Mouse (Mus musculus): ENCODE results near the gene Atf7ip.
A peak's percentile ranks its signal among the peaks of the same experiment; 100 is the strongest.
"Not testable (repeated sequence)": the region's sequence is repeated elsewhere in the genome, so short reads cannot be mapped to it uniquely, and the experiment has no call there.

The Atf7ip gene

DNA sequence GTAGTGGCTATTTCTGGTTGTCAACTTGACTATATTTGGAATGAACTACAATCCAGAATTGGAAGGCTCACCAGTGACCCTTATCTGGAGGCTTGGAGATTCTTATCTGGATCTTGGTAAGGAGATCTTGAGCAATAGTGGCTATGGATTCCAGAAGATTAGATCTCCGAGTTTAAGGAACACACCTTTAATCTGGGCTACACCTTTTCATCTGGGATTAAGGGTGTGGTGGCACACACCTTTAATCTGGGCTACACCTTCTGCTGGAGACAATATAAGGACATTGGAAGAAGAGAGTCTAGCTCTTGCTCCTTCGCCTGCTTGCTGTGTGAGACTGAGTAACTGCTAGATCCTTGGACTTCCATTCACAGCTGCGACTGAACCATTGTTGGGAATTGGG is at the start of gene Atf7ip:
Gene Atf7ip, plus strand, starts transcription at position 301 of the 400 bp plus-strand sequence.
- not testable (repeated sequence) for DNase-seq (ENCODE audit: low read depth in 2 of 2, low spot score in 2 of 2)

DNA sequence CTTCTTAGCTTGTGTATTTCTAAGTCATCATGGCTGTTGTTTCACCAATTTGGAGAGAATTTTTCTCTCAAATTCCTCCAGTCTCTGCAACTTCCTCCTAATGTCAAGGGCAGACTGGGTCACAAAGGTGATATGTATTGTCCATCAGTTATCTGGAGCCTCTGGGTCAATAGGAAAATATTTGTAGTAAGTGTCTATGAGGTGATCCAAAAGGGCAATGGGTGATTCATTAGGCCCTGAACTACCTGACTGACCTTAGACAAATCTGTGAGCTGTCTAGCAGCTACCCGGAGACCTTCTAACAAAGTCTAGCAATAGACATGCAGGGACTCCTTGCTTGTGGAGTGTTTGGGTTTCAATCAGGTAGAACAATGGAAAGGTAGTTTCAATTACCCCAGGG is 49.7 kb upstream of the Atf7ip start:
- no peak for DNase-seq (ENCODE audit: low read depth in 2 of 2, low spot score in 2 of 2)

DNA sequence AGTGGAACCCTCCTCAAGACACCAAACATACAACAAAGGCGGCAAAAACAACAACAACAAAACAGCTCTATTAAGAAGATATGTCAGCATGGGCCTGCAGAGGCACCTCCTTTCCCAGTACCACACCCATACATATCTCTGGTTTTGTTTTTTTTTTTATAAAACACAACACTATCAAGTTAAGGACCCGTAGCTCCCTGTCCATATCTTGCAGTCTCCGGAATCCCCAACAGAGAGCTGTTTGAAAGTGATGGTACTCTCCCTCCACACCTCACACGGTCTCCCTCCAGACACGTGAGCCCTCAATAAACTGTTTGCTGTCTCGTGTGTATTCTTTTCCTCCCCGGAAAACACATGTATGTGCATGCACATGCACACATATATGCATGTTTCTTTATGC is 46.8 kb upstream of the Atf7ip start:
- no peak for DNase-seq (ENCODE audit: low read depth in 2 of 2, low spot score in 2 of 2)

DNA sequence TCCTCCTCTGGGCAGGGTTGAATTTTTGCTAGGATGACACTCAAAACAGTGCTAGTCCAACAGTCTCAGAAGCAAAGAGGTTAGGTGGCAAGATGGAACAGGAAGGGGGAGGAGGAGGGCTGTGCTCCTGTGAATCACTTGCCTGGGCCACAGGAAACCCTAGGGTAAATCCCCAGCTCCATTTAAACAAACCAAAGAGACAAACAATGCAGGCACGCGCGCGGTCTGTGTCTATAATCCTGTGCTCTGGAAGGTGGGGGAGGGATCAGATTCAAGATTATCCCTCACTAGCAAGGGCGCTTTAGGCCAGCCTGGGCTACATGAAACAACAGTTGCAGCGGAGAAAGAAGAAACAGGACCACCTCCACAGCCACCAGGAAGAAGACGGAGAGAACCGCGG is 42.5 kb upstream of the Atf7ip start:
- DNase-seq (ENCODE audit: low read depth in 2 of 2, low spot score in 2 of 2): peak; percentile 53 to 67

DNA sequence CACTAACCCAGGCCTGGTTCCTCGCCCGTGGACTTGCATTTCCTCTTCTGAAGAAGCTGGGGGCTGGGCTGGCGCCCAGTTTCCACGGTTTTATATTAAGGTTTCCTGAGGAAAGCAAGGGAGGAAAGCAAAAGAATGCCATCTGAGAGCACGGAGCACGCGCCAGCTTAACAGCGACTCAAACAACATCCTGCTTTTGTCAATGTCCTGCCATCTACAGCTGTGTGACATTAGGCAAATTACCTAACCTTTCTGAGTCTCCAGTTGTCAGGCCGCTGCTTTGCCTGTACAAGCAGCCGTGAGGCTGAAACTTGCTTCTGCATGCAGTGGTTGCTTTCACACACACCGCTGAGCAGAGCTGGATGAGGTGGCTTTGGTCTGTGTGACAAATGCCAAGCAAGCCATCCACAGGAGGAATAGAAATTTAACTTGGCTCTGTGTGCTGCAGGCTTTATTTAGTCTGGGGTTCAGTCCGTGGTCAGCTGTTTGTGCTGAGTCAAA is 41.8 kb upstream of the Atf7ip start:
- DNase-seq (ENCODE audit: low read depth in 2 of 2, low spot score in 2 of 2): peak in 1 of 2 experiments; percentile 33

DNA sequence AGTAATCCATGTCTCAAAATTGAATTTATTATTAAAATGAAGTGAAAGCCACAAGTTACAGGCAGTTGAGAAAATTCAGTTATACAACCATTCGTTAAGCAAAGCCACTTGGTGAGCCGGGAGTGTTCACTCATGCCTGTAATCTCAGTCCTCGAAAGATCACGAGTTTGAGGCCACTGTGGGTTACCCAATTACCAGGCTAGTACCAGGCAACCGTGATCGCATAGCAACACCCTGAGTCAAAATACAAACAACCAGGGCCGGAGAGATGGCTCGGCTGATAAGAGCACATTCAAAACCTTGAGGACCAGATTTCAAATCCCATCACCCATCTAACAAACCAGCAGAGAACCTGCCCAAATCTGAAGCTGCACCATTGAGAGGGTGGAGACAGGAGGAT is 40.9 kb upstream of the Atf7ip start:
- DNase-seq (ENCODE audit: low read depth in 2 of 2, low spot score in 2 of 2): peak in 1 of 2 experiments; percentile 9

DNA sequence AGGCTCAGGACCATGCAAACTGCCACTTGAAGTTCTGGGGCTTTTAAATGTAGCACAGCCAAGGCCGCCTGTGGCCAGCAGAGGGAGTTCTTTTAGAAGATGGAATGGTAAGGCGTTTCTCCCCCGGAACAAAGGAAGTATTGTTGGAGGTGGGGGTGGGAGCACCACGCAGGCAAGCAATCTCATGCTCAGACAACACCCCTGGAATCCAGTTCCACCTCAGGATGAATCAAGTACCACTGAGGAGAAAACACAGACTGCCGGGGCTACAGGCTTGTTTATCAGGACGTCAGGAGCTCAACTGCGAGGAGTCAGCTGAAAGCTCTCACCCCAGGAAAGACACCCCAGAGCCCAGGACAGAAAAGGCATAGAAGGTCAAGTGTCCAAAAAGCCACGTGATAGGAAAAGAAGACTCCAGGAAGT is 40.0 kb upstream of the Atf7ip start:
- DNase-seq (ENCODE audit: low read depth in 2 of 2, low spot score in 2 of 2): peak; percentile 37 to 59

DNA sequence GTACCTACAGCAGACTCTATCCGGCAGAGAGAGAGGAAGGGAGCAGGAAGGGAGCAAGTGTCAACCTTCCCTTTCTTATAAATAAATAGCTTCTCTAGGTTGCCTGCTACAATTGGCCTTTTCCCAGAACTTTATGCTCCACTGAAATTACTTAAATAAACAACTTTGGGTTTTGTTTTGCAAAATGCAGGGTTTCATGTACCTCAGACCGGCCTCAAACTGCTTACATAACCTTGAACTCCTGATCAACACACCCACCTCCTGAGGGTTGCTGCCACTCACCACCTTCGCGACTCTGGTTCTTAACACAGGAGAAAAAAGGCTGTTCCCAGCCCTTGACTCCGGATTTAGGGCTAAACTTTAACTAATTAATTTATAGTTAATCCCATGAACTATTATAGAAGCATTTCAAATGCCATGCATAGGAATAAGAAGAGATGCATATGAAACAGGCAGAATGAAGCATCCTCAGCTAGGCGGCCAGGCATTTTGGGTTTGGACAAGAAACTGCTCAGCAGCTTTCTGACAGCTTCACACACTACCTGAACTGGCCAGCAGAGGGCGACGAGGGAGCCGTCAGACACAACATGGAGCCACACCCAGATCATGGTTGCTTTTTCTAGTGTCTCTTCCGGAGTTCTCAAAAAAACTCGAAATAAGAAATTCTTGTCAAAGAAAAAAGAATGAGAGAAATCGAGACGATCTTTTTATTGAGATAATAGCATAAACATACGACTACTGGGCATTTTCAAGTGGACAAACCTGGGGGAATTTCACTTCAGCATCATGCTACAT is 38.8 kb upstream of the Atf7ip start:
- DNase-seq (ENCODE audit: low read depth in 2 of 2, low spot score in 2 of 2): peak; percentile 77 to 86

DNA sequence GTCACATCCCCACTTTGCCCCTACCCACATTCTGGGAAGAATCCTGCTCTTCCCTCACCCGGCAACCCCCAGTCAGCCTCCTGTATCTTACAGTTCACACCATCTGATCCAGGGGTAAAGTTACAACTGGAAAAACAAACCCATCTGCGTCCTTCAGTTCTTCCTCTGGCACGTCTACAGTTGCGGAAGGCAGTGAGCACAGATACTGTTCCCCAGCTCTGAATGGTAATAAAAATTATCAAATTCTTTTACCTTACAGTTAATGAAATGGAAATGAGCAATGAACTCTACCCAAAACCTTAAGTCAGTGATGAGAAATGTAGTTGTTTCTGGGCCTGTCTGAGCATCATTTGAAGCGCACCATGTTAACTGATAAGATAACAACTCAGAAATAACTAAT is 38.1 kb upstream of the Atf7ip start:
- DNase-seq (ENCODE audit: low read depth in 2 of 2, low spot score in 2 of 2): no peak

DNA sequence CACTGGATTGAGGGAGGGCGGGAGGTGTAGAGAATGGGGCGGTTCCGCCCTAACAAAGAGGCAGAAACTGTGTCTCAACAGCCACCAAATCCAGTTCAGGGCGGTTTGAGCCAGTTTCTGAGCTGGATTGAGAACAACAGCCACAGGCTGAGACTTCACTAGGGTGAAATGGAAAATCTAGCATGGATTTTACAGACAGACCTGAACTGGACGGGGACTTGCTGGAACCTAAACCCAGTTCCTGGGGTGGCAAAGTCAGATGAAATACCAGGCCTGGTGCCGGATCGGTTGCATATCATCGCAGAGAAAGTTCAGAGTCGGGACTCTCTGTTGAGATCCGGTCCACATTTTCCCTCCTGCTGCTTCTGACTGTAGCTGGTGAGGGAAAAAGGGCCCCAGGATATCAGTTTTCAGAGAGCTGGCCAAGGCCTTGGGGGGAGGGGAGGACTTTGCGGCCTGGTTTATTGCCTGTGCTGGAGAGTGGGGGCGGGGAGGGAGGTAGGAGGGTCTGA is 37.5 kb upstream of the Atf7ip start:
- DNase-seq (ENCODE audit: low read depth in 2 of 2, low spot score in 2 of 2): peak; percentile 53 to 80

DNA sequence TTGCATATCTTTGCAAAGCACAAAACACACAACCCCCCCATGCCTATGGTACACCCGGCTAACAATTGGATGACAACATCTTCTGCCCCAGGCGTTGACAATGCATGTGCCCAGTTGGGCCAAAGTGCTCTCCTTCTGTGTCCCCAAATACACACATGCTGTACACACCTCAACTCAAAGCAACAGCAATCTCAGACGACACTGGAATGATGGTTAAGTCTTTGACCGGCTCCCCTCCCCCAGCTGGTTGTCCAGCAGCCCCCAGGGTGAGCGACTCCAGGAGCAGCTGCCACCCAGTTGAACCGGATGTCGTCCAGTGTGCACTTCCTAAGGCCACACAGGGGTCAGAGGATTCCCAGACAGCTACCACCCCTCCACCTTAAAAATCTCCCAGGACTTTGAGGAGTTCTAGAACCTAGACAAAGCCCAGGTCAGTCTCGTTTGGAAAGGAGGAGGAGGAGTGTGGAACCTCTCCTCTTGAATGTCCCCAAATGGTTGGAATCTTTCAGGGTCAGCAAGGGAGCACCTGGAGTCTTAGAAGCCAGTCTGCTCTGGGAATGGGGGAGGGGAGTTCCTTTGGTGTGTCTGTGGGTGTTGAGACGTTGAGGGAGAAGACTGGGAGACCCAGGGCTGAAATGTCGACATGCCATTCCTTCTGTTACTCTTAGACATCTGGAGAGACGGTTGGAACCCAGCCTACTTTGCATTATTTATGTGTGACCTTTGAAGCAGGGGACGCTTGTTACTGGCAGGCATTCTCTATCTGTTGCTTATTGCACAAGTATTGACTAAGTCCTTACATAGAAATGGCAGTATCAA is 36.8 kb upstream of the Atf7ip start:
- DNase-seq (ENCODE audit: low read depth in 2 of 2, low spot score in 2 of 2): no peak

DNA sequence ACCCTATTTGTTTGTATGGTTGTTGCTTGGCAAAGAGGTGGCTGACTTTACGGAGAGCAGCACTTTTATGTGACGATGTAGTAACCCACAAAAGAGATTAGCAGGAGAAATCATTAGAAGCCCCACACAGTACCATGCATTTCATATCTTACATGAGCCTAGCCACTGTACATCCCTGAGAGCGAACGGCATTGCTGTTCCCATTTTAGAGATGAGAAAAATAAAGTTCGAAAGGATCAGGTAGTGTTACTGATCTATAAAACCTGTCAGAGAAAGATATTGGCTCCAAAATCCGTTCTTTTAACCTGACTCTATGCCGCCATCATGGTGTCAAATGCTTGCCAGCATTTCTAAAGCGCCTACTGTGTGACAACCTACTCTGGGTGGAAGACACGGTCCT is 36.2 kb upstream of the Atf7ip start:
- no peak for DNase-seq (ENCODE audit: low read depth in 2 of 2, low spot score in 2 of 2)

DNA sequence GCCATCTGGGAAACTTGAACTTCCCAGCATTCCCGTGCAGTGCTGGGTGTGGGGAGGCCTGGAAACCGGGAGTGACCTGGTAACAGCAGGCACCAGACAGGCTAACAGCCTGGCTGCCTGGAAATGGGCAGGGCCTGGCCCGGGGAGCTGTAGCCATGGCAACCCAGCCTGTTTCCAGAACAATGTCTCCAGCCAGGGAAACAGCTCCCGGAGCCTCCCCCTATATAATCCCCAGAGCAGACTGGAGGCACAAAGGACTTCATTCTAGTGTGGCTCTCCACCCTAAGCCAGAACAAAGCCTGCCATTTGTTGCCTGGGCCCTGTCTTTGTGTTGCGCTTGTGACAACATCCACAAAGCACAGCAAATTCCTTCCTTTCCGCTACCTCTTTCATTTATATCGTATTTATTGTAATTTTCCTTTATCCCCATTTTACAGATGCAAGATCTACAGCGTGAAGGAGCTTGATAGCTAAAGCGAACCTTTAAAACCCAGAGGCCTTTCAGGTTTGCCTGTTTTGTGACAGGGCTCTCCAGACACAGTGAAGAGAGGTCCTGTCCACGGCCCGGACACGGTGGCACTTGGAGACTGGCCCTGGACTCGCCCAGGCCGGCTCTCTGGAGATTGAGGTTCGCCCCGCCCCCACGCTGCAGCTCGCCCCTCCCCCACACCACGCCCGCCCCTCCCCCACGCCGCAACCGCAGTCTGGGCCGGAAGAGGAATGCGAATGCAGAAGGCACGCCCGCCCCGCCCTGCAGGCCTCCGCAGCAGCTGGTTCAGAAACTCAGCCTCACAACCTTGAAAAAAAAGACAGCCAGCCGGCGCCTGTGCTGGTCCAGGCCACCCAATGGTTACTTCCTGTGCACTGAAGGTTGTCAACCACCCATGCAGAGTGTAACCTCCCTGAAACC is 35.4 kb upstream of the Atf7ip start:
- DNase-seq (ENCODE audit: low read depth in 2 of 2, low spot score in 2 of 2): peak in 1 of 2 experiments; percentile 49

DNA sequence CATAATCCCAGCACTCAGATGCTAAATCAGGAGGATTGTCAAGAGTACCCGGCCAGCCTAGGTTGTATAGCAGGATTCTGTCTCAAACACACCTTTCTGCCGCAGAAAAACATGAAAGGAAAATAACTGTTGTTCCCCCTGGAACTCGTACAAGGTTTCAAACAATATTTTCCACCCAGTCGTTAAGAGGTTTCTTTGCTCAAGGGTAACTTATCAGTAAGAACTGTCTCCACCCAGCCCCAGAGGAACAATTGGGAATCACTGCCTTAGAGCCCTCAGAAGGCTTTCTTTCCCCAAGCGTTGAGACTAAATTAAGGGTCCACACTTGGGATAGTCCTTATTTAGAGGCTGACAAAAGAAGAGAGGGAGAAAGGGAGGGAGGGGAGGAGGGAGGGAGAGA is 34.4 kb upstream of the Atf7ip start:
- DNase-seq (ENCODE audit: low read depth in 2 of 2, low spot score in 2 of 2): no peak

DNA sequence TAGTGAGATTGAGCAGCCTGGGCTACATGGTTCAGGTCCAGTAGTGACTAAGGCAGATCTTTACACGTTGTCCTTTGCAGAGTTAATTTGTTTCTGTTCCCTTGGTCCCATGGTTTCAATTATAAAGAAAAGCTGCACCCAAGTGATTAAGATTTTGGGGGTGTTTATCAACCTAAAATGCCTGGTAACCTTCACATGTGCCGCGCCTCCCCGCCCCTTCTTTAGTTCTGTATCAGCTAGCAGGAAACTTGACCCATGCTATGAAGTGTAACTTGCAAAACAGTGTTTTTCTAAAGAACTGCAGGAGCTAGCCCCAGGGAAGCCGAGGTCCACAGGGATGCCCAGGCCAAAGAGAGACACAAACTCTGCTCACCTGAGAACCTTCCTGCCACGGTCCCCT is 33.2 kb upstream of the Atf7ip start:
- DNase-seq (ENCODE audit: low read depth in 2 of 2, low spot score in 2 of 2): no peak

DNA sequence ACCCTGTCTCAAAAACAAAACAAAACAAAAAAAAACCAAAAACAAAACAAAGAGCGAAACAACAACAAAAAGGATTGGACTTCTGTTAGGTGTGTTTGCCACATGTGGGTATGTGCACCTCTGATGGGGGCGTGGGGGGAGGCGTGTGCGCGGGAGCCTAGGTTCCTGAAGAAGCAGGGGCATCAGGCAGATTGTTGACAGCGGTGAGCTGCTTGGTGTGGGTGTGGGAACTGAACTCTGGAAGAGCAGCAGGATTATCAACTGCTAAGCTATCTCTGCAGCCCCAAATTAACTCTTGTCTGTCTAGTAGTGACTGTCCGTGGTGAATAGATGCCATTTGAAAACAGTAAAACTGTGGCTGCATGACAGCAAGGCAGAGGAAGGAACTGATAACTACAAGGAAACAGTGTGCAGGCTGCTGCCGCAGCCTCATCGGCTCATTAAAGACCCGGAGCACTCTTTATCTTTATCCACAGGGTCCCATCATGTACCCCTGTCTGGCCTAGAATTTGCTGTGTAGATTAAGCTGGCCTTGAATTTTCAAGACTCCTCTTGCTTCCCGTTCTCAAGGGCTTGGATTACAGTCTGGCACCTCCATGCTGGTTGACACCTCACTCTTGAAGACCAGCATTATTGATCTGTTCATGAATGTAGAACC is 32.4 kb upstream of the Atf7ip start:
- DNase-seq (ENCODE audit: low read depth in 2 of 2, low spot score in 2 of 2): no peak

DNA sequence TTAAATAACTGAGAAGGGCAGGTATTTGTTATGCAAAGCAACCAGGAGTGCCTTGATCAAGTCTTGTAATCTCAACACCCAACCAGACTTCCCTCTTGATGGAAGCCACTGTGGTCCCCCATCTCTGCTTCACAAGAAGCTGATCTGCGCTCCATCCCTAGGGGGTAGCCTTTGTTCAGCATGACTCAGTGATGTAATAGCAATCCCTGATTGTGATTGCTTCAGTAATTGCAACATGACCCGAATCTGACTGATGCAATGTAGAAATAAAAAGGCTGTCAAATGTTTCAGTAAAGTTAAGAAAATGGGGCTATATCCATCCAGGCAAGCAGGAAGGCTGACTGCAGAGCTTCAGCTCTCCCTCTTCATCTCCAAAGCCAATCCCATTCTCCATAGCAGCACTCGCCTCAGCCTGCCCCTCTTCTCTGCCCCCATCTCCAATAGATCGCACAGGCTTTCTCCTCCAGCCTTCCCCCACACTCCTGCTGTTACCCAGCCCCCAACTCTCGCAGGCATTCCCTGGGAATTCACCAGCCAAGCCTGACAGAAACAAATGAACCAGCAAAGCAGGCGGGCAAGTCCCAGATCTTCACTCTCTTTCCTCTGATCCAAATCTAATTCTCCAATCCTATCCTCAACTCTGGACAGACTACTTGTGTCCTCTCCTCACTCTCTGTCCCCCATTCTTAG is 30.7 kb upstream of the Atf7ip start:
- no peak for DNase-seq (ENCODE audit: low read depth in 2 of 2, low spot score in 2 of 2)

DNA sequence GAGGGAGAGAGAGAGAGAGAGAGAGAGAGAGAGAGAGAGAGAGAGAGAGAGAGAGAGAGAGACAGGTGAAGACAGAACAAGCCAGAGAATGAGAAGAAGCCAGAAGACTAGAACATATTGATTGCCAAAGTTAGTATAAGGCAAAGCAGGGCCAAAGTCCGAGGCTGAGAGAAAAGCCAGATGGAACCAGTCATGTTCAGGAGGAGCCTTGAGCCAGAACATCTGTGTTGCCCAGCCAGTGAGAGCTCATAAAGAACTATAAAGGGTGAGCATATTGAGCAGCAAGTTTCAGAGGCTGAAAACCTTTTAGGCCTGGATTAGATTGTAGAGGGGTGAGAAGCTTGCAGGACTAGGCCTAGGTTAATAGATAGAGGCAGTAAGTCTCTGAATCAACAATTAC is 28.1 kb upstream of the Atf7ip start:
- no peak for DNase-seq (ENCODE audit: low read depth in 2 of 2, low spot score in 2 of 2)

DNA sequence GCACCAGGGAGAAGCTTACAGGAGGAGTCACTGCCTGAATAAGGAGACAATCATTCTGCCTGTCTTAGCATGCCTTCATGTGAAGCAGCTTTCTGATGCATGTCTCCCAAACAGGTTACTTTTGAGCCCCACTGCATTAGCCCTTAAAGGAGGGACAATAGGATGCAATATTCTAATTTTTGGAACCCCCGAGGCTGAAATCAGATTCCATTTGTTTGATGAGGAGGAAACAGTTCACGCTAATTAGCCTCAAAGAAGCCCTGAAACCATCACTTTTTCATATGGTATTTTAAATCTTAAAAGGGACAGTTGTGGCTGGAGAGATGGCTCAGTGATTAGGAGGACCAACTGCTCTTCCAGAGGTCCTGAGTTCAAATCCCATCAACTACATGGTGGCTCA is 22.4 kb upstream of the Atf7ip start:
- DNase-seq (ENCODE audit: low read depth in 2 of 2, low spot score in 2 of 2): no peak

DNA sequence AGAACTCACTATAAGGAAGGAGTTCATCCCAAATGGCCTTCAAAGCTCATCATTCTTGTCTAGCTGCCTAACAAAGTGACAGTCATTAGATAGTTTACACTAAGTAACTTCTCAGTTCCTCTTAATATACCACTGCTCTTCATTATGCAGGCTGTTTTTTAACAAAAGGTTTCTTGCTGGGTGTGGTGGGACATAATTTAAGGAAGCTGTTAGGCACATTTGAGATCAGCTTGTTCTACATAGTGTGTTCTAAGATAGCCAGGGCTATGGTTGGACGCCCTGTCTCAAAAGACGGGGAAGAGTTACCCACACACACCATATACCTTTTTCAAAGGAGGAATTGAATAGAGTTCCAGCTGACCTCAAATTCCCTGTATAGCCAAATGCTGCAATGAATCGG is 21.9 kb upstream of the Atf7ip start:
- DNase-seq (ENCODE audit: low read depth in 2 of 2, low spot score in 2 of 2): no peak
